Mouse (Mus musculus): ENCODE measurements around the gene Usp53. TPM values are rescaled to one million over a fixed set of nuclear protein-coding genes. Genes with fewer than 3 reads are reported as not detected.

The Usp53 gene
- polyA plus RNA-seq, 1 experiment, result 19.5 TPM

GRCm38 (mm10) chr3:122921676-122922527, 62.4 kb downstream of the Usp53 start:
- Histone ChIP-seq H3K27me3 (ENCODE audit: control insufficient read depth, insufficient read depth, low read length, poor library complexity, severe bottlenecking) (no peaks in the 10 kb centered on the region), H3K9ac (ENCODE audit: low read depth, poor library complexity, severe bottlenecking) (no peak overlapping the region), H3K27ac (ENCODE audit: insufficient read depth, low read length) (no peak overlapping the region), H3K36me3 (ENCODE audit: control insufficient read depth, insufficient read depth, low read length, poor library complexity, severe bottlenecking) (peaks cover 8% of the 10 kb centered on the region), H3K4me1 (ENCODE audit: control insufficient read depth, insufficient read depth, low read length) (no peaks in the 10 kb centered on the region), H3K9me3 (replicated peaks; ENCODE audit: control insufficient read depth, insufficient read depth, low read length, poor library complexity, severe bottlenecking) (no peaks in the 10 kb centered on the region), H3K4me3 (ENCODE audit: low read depth, low read length) (no peak overlapping the region)
- TF ChIP-seq CTCF (IDR thresholded peaks at IDR 0.05; ENCODE audit: low read depth, low read length), result no peak
- TF ChIP-seq EP300 (IDR thresholded peaks at IDR 0.05; ENCODE audit: insufficient read depth, low read depth, low read length), result no peak

- H3K36me3 ChIP-seq (ENCODE audit: control insufficient read depth, insufficient read depth, low read length, poor library complexity, severe bottlenecking), result 0 out of 2 replicates have a peak, but pooled peaks cover under 1% of the 10 kb centered on the region
- H3K4me1 ChIP-seq (ENCODE audit: control insufficient read depth, insufficient read depth, low read length), result no peaks in the 10 kb centered on the region
- no peak for TF ChIP-seq EP300 (IDR thresholded peaks at IDR 0.05; ENCODE audit: insufficient read depth, low read depth, low read length)
- no peak overlapping the region for H3K27ac ChIP-seq (ENCODE audit: insufficient read depth, low read length)
- no peak overlapping the region for H3K9ac ChIP-seq (ENCODE audit: low read depth, poor library complexity, severe bottlenecking)
- H3K9me3 ChIP-seq (replicated peaks; ENCODE audit: control insufficient read depth, insufficient read depth, low read length, poor library complexity, severe bottlenecking), result no peaks in the 10 kb centered on the region
- H3K4me3 ChIP-seq (ENCODE audit: low read depth, low read length), result no peak overlapping the region
- H3K27me3 ChIP-seq (ENCODE audit: control insufficient read depth, insufficient read depth, low read length, poor library complexity, severe bottlenecking), result no peaks in the 10 kb centered on the region
Observed at GRCm38 (mm10) chr3:122920572-122921435, 63.5 kb downstream of the Usp53 start.

- Histone ChIP-seq H3K27ac (ENCODE audit: insufficient read depth, low read length) (no peak within 1 kb of the TSS), H3K4me1 (ENCODE audit: control insufficient read depth, insufficient read depth, low read length) (no peaks in the 10 kb centered on the region), H3K36me3 (ENCODE audit: control insufficient read depth, insufficient read depth, low read length, poor library complexity, severe bottlenecking) (no peaks in the 10 kb centered on the region), H3K9me3 (replicated peaks; ENCODE audit: control insufficient read depth, insufficient read depth, low read length, poor library complexity, severe bottlenecking) (no peaks in the 10 kb centered on the region), H3K4me3 (ENCODE audit: low read depth, low read length) (no peak within 1 kb of the TSS), H3K27me3 (ENCODE audit: control insufficient read depth, insufficient read depth, low read length, poor library complexity, severe bottlenecking) (no peaks in the 10 kb centered on the region), H3K9ac (ENCODE audit: low read depth, poor library complexity, severe bottlenecking) (no peak within 1 kb of the TSS)
- TF ChIP-seq POLR2A (IDR thresholded peaks at IDR 0.05; ENCODE audit: insufficient read depth, low read length) (no peak), CTCF (IDR thresholded peaks at IDR 0.05; ENCODE audit: low read depth, low read length) (no peak), EP300 (IDR thresholded peaks at IDR 0.05; ENCODE audit: insufficient read depth, low read depth, low read length) (no peak)
Observed at GRCm38 (mm10) chr3:122919260-122919659, 65.0 kb downstream of the Usp53 start, which contains the start of gene Gm10959. Gene Gm10959 (minus strand): TSS chr3:122919360.

DNA sequence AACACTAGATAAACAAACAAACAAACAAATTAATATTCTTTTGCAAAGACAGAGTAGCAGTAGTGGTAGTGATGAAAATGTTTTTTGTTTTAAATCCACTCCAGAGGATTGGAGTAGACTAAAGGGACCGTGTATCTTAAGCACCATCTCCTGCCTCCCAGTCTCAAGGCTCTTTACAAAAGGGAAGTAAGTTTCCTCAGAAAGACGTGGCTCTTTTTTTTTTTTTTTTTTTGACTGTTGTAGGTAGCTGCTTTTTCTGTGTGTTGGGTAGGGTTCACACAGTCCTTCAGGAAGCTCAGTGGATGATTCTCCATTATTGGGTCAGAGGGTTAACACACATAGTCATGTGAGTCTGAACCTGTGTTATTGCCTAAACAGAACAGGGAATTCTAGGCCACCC, 65.6 kb downstream of the Usp53 start:
- Histone ChIP-seq H3K36me3 (ENCODE audit: control insufficient read depth, insufficient read depth, low read length, poor library complexity, severe bottlenecking) (no peaks in the 10 kb centered on the region), H3K9me3 (replicated peaks; ENCODE audit: control insufficient read depth, insufficient read depth, low read length, poor library complexity, severe bottlenecking) (no peaks in the 10 kb centered on the region), H3K27me3 (ENCODE audit: control insufficient read depth, insufficient read depth, low read length, poor library complexity, severe bottlenecking) (no peaks in the 10 kb centered on the region), H3K4me1 (ENCODE audit: control insufficient read depth, insufficient read depth, low read length) (no peaks in the 10 kb centered on the region), H3K9ac (ENCODE audit: low read depth, poor library complexity, severe bottlenecking) (no peak overlapping the region), H3K27ac (ENCODE audit: insufficient read depth, low read length) (no peak overlapping the region), H3K4me3 (ENCODE audit: low read depth, low read length) (no peak overlapping the region)
- no peak for TF ChIP-seq EP300 (IDR thresholded peaks at IDR 0.05; ENCODE audit: insufficient read depth, low read depth, low read length)
- TF ChIP-seq POLR2A (IDR thresholded peaks at IDR 0.05; ENCODE audit: insufficient read depth, low read length), result no peak
- no peak for TF ChIP-seq CTCF (IDR thresholded peaks at IDR 0.05; ENCODE audit: low read depth, low read length)

GRCm38 (mm10) chr3:122916191-122916680, 68.1 kb downstream of the Usp53 start:
- TF ChIP-seq EP300 (IDR thresholded peaks at IDR 0.05; ENCODE audit: insufficient read depth, low read depth, low read length) (no peak), CTCF (IDR thresholded peaks at IDR 0.05; ENCODE audit: low read depth, low read length) (no peak), POLR2A (IDR thresholded peaks at IDR 0.05; ENCODE audit: insufficient read depth, low read length) (no peak)
- Histone ChIP-seq H3K36me3 (ENCODE audit: control insufficient read depth, insufficient read depth, low read length, poor library complexity, severe bottlenecking) (no peaks in the 10 kb centered on the region), H3K9ac (ENCODE audit: low read depth, poor library complexity, severe bottlenecking) (no peak overlapping the region), H3K27me3 (ENCODE audit: control insufficient read depth, insufficient read depth, low read length, poor library complexity, severe bottlenecking) (no peaks in the 10 kb centered on the region), H3K27ac (ENCODE audit: insufficient read depth, low read length) (no peak overlapping the region), H3K4me3 (ENCODE audit: low read depth, low read length) (no peak overlapping the region), H3K9me3 (replicated peaks; ENCODE audit: control insufficient read depth, insufficient read depth, low read length, poor library complexity, severe bottlenecking) (no peaks in the 10 kb centered on the region), H3K4me1 (ENCODE audit: control insufficient read depth, insufficient read depth, low read length) (no peaks in the 10 kb centered on the region)
